Mouse (Mus musculus): ENCODE data around the gene Ghrh. TPM values are rescaled to one million over a fixed set of nuclear protein-coding genes. Genes with fewer than 3 reads are reported as not detected.

The Ghrh gene
- polyA plus RNA-seq, 1 experiment from 2014 or later, result 0.58 TPM

DNA sequence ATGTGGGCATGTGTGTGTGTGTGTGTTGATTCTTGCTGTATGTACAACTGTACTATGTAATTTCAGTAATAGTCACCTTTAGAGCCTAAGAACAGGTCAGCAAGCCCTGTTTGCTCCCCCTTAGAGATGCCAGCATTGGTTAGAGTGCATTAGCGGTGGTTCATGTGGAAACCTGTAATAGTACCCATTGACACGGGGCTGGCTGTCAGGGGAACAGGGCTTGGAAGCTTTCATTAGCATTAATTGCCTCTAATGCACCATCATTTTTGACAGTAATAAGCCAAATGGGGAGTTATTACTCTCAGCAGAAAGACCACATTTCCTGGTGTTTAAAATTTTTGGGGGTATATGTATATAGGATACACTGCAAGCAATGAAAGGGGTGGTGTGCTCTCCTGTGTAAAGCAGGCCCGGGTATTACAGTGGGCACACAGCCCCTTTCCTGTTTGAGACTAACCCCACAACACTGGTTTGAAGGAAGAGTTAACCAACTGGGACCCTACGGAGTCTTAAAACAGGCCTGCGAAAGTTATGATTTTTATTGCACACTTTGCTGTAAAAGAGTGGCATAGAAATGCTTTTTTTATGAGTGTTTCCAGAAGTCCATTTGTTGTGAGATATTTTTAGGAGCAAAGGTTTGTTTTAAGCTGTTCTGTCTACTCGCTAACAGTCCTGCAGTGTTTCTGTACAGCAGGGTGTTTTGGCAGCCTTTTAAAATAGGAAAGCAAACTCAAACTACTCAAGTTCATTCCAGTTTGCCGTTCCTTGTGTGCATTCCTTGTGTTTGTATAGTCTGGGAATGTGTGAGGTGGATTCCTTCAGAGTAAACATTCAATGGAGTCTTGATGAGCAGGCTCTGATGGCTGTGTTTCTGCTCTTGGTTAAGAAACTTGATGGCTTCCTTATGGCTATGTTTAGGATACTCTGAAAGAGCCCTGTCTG, 40.9 kb downstream of the Ghrh start:
- H3K9me3 ChIP-seq (ENCODE audit: control insufficient read depth, low read length), result no peaks in the 10 kb centered on the region
- no peak overlapping the region for H3K4me3 ChIP-seq (replicated peaks; ENCODE audit: low read length)
- no peak overlapping the region for H3K4me2 ChIP-seq (replicated peaks)
- no peaks in the 10 kb centered on the region for H3K4me1 ChIP-seq (replicated peaks; ENCODE audit: control insufficient read depth, insufficient read depth, low read length)
- ATAC-seq (ENCODE audit: low FRiP score) (no peak), DNase-seq (ENCODE audit: low spot score) (no peak)
- H3K9ac ChIP-seq, result no peak overlapping the region
- 75% methylated on average over 7 of the region's 7 CpGs for WGBS
- H3K27me3 ChIP-seq (ENCODE audit: control insufficient read depth, insufficient read depth, low read length), result no peaks in the 10 kb centered on the region
- peak overlapping the region; percentile 49; the same call in 1 of the 2 replicates for H3K27ac ChIP-seq
- H3K36me3 ChIP-seq (replicated peaks; ENCODE audit: control insufficient read depth, insufficient read depth), result peaks cover 93% of the 10 kb centered on the region

- Histone ChIP-seq H3K27ac (no peak overlapping the region), H3K36me3 (replicated peaks; ENCODE audit: control insufficient read depth, insufficient read depth) (peaks cover 94% of the 10 kb centered on the region), H3K4me2 (replicated peaks) (no peak overlapping the region), H3K27me3 (ENCODE audit: control insufficient read depth, insufficient read depth, low read length) (no peaks in the 10 kb centered on the region), H3K9me3 (ENCODE audit: control insufficient read depth, low read length) (no peaks in the 10 kb centered on the region), H3K9ac (no peak overlapping the region), H3K4me3 (replicated peaks; ENCODE audit: low read length) (no peak overlapping the region), H3K4me1 (replicated peaks; ENCODE audit: control insufficient read depth, insufficient read depth, low read length) (no peaks in the 10 kb centered on the region)
- ATAC-seq (ENCODE audit: low FRiP score), result no peak
- DNase-seq (ENCODE audit: low spot score), result no peak
- WGBS, result 59% methylated on average over 9 of the region's 9 CpGs
Observed at GRCm38 (mm10) chr2:157303096-157303495, 44.2 kb downstream of the Ghrh start.

GRCm38 (mm10) chr2:157300051-157300450, 47.3 kb downstream of the Ghrh start:
- Histone ChIP-seq H3K4me2 (replicated peaks) (no peak overlapping the region), H3K4me3 (replicated peaks; ENCODE audit: low read length) (no peak overlapping the region), H3K27me3 (ENCODE audit: control insufficient read depth, insufficient read depth, low read length) (no peaks in the 10 kb centered on the region), H3K9me3 (ENCODE audit: control insufficient read depth, low read length) (no peaks in the 10 kb centered on the region), H3K4me1 (replicated peaks; ENCODE audit: control insufficient read depth, insufficient read depth, low read length) (no peaks in the 10 kb centered on the region), H3K36me3 (replicated peaks; ENCODE audit: control insufficient read depth, insufficient read depth) (peaks cover 99% of the 10 kb centered on the region), H3K9ac (no peak overlapping the region), H3K27ac (no peak overlapping the region)
- no peak for DNase-seq (ENCODE audit: low spot score)
- no peak for ATAC-seq (ENCODE audit: low FRiP score)
- WGBS, result 93% methylated on average over 6 of the region's 6 CpGs

- Histone ChIP-seq H3K27me3 (ENCODE audit: control insufficient read depth, insufficient read depth, low read length) (no peaks in the 10 kb centered on the region), H3K36me3 (replicated peaks; ENCODE audit: control insufficient read depth, insufficient read depth) (peaks cover 98% of the 10 kb centered on the region), H3K9ac (no peak overlapping the region), H3K27ac (peak overlapping the region; percentile 11; the same call in 1 of the 2 replicates), H3K4me3 (replicated peaks; ENCODE audit: low read length) (no peak overlapping the region), H3K9me3 (ENCODE audit: control insufficient read depth, low read length) (no peaks in the 10 kb centered on the region), H3K4me1 (replicated peaks; ENCODE audit: control insufficient read depth, insufficient read depth, low read length) (no peaks in the 10 kb centered on the region), H3K4me2 (replicated peaks) (no peak overlapping the region)
- WGBS, result 80% methylated on average over 7 of the region's 7 CpGs
- ATAC-seq (ENCODE audit: low FRiP score) (no peak), DNase-seq (ENCODE audit: low spot score) (no peak)
Observed at GRCm38 (mm10) chr2:157296105-157296689, 51.1 kb downstream of the Ghrh start.

GRCm38 (mm10) chr2:157292093-157292492, 55.2 kb downstream of the Ghrh start:
- no peak overlapping the region for H3K27ac ChIP-seq
- H3K9ac ChIP-seq, result no peak overlapping the region
- H3K4me2 ChIP-seq (replicated peaks), result no peak overlapping the region
- H3K36me3 ChIP-seq (replicated peaks; ENCODE audit: control insufficient read depth, insufficient read depth), result peaks cover 97% of the 10 kb centered on the region
- no peaks in the 10 kb centered on the region for H3K27me3 ChIP-seq (ENCODE audit: control insufficient read depth, insufficient read depth, low read length)
- DNase-seq (ENCODE audit: low spot score) (peak; percentile 85), ATAC-seq (ENCODE audit: low FRiP score) (no peak; the same call in 1 of the 2 replicates)
- no peaks in the 10 kb centered on the region for H3K9me3 ChIP-seq (ENCODE audit: control insufficient read depth, low read length)
- no peaks in the 10 kb centered on the region for H3K4me1 ChIP-seq (replicated peaks; ENCODE audit: control insufficient read depth, insufficient read depth, low read length)
- 19% methylated on average over 2 of the region's 2 CpGs for WGBS
- no peak overlapping the region for H3K4me3 ChIP-seq (replicated peaks; ENCODE audit: low read length)

DNA sequence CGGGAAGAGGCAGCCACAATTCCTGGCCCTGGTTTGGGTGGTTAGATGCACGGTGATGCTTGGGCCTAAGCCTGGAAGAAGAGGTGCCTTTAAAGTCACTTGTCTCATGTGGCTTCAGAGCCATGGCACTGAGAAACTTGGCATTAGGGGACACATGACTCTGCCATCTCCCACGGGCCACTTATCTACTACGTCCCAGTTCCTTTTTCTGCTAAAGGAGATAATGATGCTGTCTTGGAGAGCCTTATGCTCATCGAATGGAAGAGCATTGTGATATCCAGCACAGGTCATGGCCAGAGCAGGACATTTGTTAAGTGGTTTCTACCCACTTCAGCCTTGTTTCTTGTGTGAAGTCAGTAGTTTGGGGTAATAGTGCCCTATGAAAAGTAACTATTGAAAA, 58.3 kb downstream of the Ghrh start:
- Histone ChIP-seq H3K36me3 (replicated peaks; ENCODE audit: control insufficient read depth, insufficient read depth) (peaks cover 93% of the 10 kb centered on the region), H3K4me3 (replicated peaks; ENCODE audit: low read length) (no peak overlapping the region), H3K9me3 (ENCODE audit: control insufficient read depth, low read length) (no peaks in the 10 kb centered on the region), H3K9ac (no peak overlapping the region), H3K4me2 (replicated peaks) (no peak overlapping the region), H3K27me3 (ENCODE audit: control insufficient read depth, insufficient read depth, low read length) (no peaks in the 10 kb centered on the region), H3K4me1 (replicated peaks; ENCODE audit: control insufficient read depth, insufficient read depth, low read length) (no peaks in the 10 kb centered on the region), H3K27ac (no peak overlapping the region)
- ATAC-seq (ENCODE audit: low FRiP score) (no peak), DNase-seq (ENCODE audit: low spot score) (no peak)
- WGBS, result 90% methylated on average over 5 of the region's 5 CpGs

- 29% methylated on average over 3 of the region's 3 CpGs for WGBS
- no peaks in the 10 kb centered on the region for H3K9me3 ChIP-seq (ENCODE audit: control insufficient read depth, low read length)
- H3K4me2 ChIP-seq (replicated peaks), result no peak overlapping the region
- H3K4me1 ChIP-seq (replicated peaks; ENCODE audit: control insufficient read depth, insufficient read depth, low read length), result no peaks in the 10 kb centered on the region
- H3K27ac ChIP-seq, result no peak overlapping the region
- H3K4me3 ChIP-seq (replicated peaks; ENCODE audit: low read length), result no peak overlapping the region
- no peak overlapping the region for H3K9ac ChIP-seq
- H3K27me3 ChIP-seq (ENCODE audit: control insufficient read depth, insufficient read depth, low read length), result no peaks in the 10 kb centered on the region
- H3K36me3 ChIP-seq (replicated peaks; ENCODE audit: control insufficient read depth, insufficient read depth), result peaks cover 88% of the 10 kb centered on the region
- DNase-seq (ENCODE audit: low spot score), result peak; percentile 85
- no peak for ATAC-seq (ENCODE audit: low FRiP score)
Observed at GRCm38 (mm10) chr2:157287542-157287941, 59.8 kb downstream of the Ghrh start.

DNA sequence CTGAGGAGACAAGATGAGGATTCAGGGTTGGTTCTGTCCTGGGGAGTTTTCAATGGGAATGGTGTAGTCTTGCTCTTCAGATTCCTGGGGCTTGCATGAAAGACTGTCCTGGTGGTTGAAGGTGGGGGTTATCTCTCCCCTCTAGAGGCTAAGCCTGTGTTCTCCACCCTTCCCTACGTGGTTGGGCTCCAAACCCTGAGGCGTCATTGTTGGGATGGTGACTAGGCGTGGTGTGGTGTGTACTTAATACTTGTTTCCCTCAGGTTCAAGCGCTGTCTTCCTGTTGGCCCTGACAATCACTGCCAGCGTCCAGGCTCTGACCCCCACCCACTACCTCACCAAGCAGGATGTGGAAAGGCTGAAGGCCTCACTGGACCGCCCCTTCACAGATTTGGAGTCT, 64.0 kb downstream of the Ghrh start:
- H3K27me3 ChIP-seq (ENCODE audit: control insufficient read depth, insufficient read depth, low read length), result no peaks in the 10 kb centered on the region
- H3K4me2 ChIP-seq (replicated peaks), result no peak overlapping the region
- H3K9ac ChIP-seq, result no peak overlapping the region
- ATAC-seq (ENCODE audit: low FRiP score) (no peak), DNase-seq (ENCODE audit: low spot score) (no peak)
- H3K4me3 ChIP-seq (replicated peaks; ENCODE audit: low read length), result no peak overlapping the region
- H3K4me1 ChIP-seq (replicated peaks; ENCODE audit: control insufficient read depth, insufficient read depth, low read length), result peaks cover 12% of the 10 kb centered on the region
- peaks cover 46% of the 10 kb centered on the region for H3K36me3 ChIP-seq (replicated peaks; ENCODE audit: control insufficient read depth, insufficient read depth)
- H3K27ac ChIP-seq, result no peak overlapping the region
- no peaks in the 10 kb centered on the region for H3K9me3 ChIP-seq (ENCODE audit: control insufficient read depth, low read length)
- WGBS, result 90% methylated on average over 6 of the region's 6 CpGs
